Mouse (Mus musculus) limb, embryonic 15.5 days (tissue): Measurements from ENCODE around the gene Rel. TPM values are rescaled to one million over a fixed set of nuclear protein-coding genes. Genes with fewer than 3 reads are reported as not detected.
"Not testable (repeated sequence)": the region's sequence is repeated elsewhere in the genome, so short reads cannot be mapped to it uniquely, and the experiment has no call there.

Source experiments
- ATAC-seq: fragments of 200-750 bp; cut with Nextera tagmentation; 2 replicates; pipeline ENCODE4 v1.8.0; 2017; ENCODE audit warnings: low read depth, moderate TSS enrichment; ENCODE audit not compliant: insufficient number of reproducible peaks, low FRiP score, low TSS enrichment
- H3K27ac ChIP-seq: fragments of 300-500 bp; sonication (generic); 2 replicates; pipeline ENCODE4 v1.5.1; 2015; ENCODE audit warnings: moderate library complexity, mild to moderate bottlenecking, inconsistent platforms
- H3K27me3 ChIP-seq: fragments of 300-500 bp; sonication (generic); 2 replicates; pipeline ENCODE4 v1.6.1; 2015; ENCODE audit warnings: inconsistent platforms
- H3K36me3 ChIP-seq: fragments of 300-500 bp; sonication (generic); 2 replicates; pipeline ENCODE4 v1.6.1; 2015; ENCODE audit warnings: inconsistent platforms
- H3K4me1 ChIP-seq: fragments of 300-500 bp; sonication (generic); 2 replicates; pipeline ENCODE4 v1.6.1; 2015; ENCODE audit warnings: inconsistent platforms
- H3K4me2 ChIP-seq: fragments of 300-500 bp; sonication (generic); 2 replicates; pipeline ENCODE4 v1.6.1; 2015; ENCODE audit warnings: mild to moderate bottlenecking, inconsistent platforms
- H3K4me3 ChIP-seq: fragments of 300-500 bp; sonication (generic); 2 replicates; pipeline ENCODE4 v1.5.1; 2015; ENCODE audit warnings: mild to moderate bottlenecking, inconsistent platforms
- H3K9ac ChIP-seq: fragments of 300-500 bp; sonication (generic); 2 replicates; pipeline ENCODE4 v1.6.1; 2015; ENCODE audit warnings: inconsistent platforms
- H3K9me3 ChIP-seq: fragments of 300-500 bp; sonication (generic); 2 replicates; pipeline ENCODE4 v1.6.1; 2016; ENCODE audit warnings: inconsistent platforms
- WGBS: fragments of 180-500 bp; shearing (Covaris S2); methylation state at CpG from one replicate; pipeline ENCODE4 v1.1.7; 2015; 5-methylcytosine and 5-hydroxymethylcytosine counted together
- polyA plus RNA-seq: library from polyadenylated mRNA; unstranded; fragments of >200 nt; fragmentation: Nextera tagmentation; extraction: Ambion mirVana; gene quantifications from 2 replicates; pipeline ENCODE4 v1.2.1, GENCODE M21; 2015

Gene Rel
- polyA plus RNA-seq, 1 experiment from 2014 or later = 1.4 TPM

DNA sequence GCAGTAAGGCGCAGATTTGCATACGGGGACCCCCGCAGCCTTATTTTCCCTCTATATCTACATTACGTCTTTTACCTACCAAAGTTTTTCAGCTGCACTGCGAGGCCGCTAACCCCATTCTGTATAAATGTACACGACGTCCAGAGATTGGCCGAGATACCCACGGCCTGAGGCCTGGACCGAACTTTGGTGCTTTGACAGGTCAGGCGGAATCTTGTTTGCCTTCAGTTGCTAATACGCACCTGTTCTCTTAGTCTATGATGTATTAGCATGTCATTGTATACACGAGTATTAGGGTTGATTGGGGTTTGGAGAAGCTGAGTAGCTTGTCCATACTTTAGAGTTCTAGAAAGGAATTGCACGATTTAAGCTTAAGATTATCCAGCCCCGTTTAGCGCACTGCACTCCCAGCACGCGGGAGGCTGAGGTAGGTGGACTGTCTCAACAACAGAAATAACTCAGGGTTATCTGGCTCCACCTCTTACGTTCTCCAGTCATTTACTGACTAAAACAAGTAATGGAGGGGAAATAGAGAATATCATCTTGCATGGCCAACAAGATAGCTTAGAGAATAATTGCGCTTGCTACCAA is 832 bp upstream of the Rel start:
- Histone ChIP-seq H3K27me3 (no peaks in the 10 kb centered on the region), H3K4me3 (peak overlapping the region; percentile 65), H3K4me2 (peak overlapping the region; percentile 67), H3K27ac (peak overlapping the region; percentile 93), H3K4me1 (no peaks in the 10 kb centered on the region), H3K9ac (peak overlapping the region; percentile 63; the same call in 1 of the 2 replicates), H3K36me3 (no peaks in the 10 kb centered on the region), H3K9me3 (no peaks in the 10 kb centered on the region)
- no peak for ATAC-seq
- 7% methylated on average over 21 of the region's 21 CpGs for WGBS

- WGBS = under 1% methylated on average over 24 of the region's 24 CpGs
- Histone ChIP-seq H3K4me1 (no peaks in the 10 kb centered on the region), H3K9ac (peak overlapping the region; percentile 63), H3K36me3 (no peaks in the 10 kb centered on the region), H3K9me3 (no peaks in the 10 kb centered on the region), H3K27me3 (no peaks in the 10 kb centered on the region), H3K4me2 (peak overlapping the region; percentile 67), H3K27ac (peak overlapping the region; percentile 93), H3K4me3 (peak overlapping the region; percentile 65)
- ATAC-seq = no peak
Measured at GRCm38 (mm10) chr11:23770510-23770759, 335 bp downstream of the Rel start.

DNA sequence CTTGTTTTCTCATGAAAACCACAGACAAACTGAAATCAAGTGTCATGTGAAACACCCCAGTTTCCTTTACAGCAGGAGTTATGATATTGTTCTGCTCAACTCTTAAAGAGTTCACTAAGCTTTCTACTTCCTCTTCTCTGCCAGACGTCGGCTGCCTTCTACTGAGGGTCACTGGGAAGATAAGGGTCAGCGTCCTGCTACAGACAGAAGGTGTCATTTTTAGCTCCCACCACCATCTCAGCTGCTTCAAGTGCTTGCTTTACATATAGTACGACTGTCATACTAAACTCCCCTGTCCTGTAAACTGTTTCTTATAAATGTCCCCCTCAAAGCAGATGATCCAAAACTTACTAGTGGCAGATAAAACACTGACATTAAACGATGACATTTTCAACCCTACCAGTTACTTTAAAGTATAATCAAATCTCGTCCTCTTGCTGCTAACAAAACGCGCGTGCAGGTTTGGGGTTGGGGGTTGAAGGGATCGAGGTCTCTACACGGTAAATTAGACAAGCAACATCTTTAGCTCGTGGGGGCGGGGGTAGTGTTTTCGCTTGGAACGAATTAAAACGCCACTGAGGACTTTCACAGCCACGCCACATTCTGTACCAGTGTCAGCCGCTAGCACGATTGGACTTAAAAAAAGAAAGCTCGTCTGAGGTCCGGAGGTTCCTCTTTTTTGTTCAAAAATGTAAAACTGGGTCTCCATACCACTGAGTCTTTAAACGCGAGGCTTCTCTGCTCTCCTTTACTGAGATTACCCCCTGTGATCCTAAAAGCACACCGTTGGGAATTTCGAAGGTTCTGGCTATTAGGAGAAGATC is 872 bp downstream of the Rel start:
- no peaks in the 10 kb centered on the region for H3K27me3 ChIP-seq
- under 1% methylated on average over 25 of the region's 25 CpGs for WGBS
- no peak for ATAC-seq

DNA sequence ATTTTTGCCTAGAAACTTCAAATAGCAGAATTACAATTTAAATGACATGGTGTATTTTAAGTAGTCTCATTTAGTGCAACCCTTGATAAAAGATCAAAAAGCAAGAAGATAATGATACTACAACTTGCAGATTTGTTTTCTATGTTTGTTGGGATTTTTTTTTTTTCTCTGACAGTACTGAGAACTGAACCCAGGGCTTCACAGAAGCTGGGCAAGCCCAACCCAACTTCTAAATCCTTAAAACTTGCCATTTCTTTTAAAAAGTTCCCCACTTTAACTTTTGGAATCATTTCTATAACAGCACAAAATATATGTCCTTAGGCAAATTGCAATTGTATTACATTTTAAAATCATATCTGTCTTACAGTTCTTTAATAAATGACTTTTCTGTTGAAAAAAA is 1.7 kb downstream of the Rel start:
- H3K4me1 ChIP-seq = no peaks in the 10 kb centered on the region
- H3K9ac ChIP-seq = no peak overlapping the region
- no peaks in the 10 kb centered on the region for H3K27me3 ChIP-seq
- H3K4me2 ChIP-seq = no peak overlapping the region
- no peak for ATAC-seq
- no peaks in the 10 kb centered on the region for H3K9me3 ChIP-seq
- H3K4me3 ChIP-seq = no peak overlapping the region
- H3K36me3 ChIP-seq = no peaks in the 10 kb centered on the region
- H3K27ac ChIP-seq = no peak overlapping the region

More for the DNA sequence above, 872 bp downstream of the Rel start:
- Histone ChIP-seq H3K4me3 (peak overlapping the region; percentile 65), H3K4me2 (peak overlapping the region; percentile 67), H3K9ac (peak overlapping the region; percentile 63; the same call in 1 of the 2 replicates), H3K4me1 (no peaks in the 10 kb centered on the region), H3K27ac (peak overlapping the region; percentile 93), H3K9me3 (no peaks in the 10 kb centered on the region), H3K36me3 (no peaks in the 10 kb centered on the region)

DNA sequence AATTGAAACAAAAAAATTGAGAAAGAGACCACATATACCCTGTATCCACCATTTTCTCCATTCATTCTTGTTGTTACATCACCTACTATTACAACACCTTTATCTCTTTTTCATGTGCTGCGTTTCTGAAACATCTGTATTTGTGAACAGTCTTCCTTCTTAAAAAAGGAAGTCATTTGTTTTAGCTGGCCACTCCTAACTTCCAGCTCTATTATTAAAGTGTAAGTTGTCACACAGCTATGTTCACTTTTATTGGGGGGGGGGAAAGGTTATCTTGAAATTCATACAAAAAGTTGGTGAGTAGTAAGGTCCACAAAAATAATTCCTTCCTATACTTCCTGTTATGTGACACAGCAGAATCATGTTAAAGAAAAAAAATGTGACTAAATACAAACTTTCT is 2.8 kb downstream of the Rel start:
- 70% methylated on average over 1 of the region's 1 CpGs for WGBS
- Histone ChIP-seq H3K27ac (no peak overlapping the region), H3K36me3 (no peaks in the 10 kb centered on the region), H3K4me1 (no peaks in the 10 kb centered on the region), H3K4me3 (no peak overlapping the region), H3K4me2 (no peak overlapping the region), H3K9me3 (no peaks in the 10 kb centered on the region), H3K27me3 (no peaks in the 10 kb centered on the region), H3K9ac (no peak overlapping the region)
- ATAC-seq = no peak

- not testable (repeated sequence) for H3K4me1 ChIP-seq, H3K9ac ChIP-seq, H3K4me2 ChIP-seq, H3K27me3 ChIP-seq, ATAC-seq, H3K4me3 ChIP-seq, H3K9me3 ChIP-seq, H3K27ac ChIP-seq, H3K36me3 ChIP-seq
- 81% methylated on average over 5 of the region's 5 CpGs for WGBS
Measured at GRCm38 (mm10) chr11:23767369-23767768, 3.4 kb downstream of the Rel start.

DNA sequence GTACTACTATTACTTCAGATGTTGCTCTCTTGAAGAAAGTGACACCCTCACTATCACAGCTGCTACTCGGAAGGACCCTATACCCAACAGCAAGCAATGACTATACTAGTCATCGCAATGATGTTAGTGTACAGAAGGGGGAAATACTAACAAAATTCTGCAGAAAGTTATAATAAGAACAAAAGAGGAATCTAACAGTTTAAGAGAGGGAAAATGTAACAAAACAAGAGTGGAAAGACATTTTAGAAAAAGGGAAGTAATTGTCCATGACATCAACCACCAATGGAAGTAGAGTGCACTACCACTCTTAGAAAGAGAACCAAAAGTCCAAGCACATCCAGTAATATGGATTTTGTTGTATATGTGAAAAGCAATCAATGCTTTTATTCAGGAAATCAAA is 8.1 kb downstream of the Rel start:
- Histone ChIP-seq H3K9me3 (no peaks in the 10 kb centered on the region), H3K27me3 (no peaks in the 10 kb centered on the region), H3K4me3 (no peak overlapping the region), H3K36me3 (no peaks in the 10 kb centered on the region), H3K4me2 (no peak overlapping the region), H3K9ac (no peak overlapping the region), H3K4me1 (no peaks in the 10 kb centered on the region), H3K27ac (no peak overlapping the region)
- WGBS = 89% methylated on average over 2 of the region's 2 CpGs
- ATAC-seq = no peak

GRCm38 (mm10) chr11:23758218-23758617 is 12.6 kb downstream of the Rel start:
- Histone ChIP-seq H3K9ac (no peak overlapping the region), H3K4me3 (no peak overlapping the region), H3K9me3 (no peaks in the 10 kb centered on the region), H3K27me3 (no peaks in the 10 kb centered on the region), H3K27ac (no peak overlapping the region), H3K4me2 (no peak overlapping the region), H3K36me3 (no peaks in the 10 kb centered on the region), H3K4me1 (no peaks in the 10 kb centered on the region)
- WGBS = 77% methylated on average over 2 of the region's 2 CpGs
- no peak for ATAC-seq

DNA sequence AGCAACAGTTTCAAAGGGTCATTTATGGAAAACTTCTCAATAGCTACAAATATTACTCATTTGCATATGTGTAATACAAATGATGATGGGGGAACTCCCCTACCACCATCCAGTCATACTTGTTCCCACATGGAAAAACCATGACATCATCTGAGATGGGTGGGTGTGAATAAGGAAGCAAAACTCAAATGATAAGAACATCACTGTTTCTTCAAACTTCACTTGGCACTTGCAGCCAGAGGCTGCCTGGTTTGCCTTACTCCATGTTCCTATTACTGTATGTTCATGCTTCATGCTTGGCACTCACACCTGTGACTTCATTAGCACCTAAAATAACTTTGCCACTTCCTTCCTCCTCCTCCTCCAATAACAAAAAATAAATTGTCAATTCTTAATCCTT is 16.4 kb downstream of the Rel start:
- no peak for ATAC-seq
- H3K36me3 ChIP-seq = no peaks in the 10 kb centered on the region
- H3K4me2 ChIP-seq = no peak overlapping the region
- no peaks in the 10 kb centered on the region for H3K27me3 ChIP-seq
- H3K4me1 ChIP-seq = no peaks in the 10 kb centered on the region
- H3K4me3 ChIP-seq = no peak overlapping the region
- no peaks in the 10 kb centered on the region for H3K9me3 ChIP-seq
- H3K27ac ChIP-seq = no peak overlapping the region
- H3K9ac ChIP-seq = no peak overlapping the region

DNA sequence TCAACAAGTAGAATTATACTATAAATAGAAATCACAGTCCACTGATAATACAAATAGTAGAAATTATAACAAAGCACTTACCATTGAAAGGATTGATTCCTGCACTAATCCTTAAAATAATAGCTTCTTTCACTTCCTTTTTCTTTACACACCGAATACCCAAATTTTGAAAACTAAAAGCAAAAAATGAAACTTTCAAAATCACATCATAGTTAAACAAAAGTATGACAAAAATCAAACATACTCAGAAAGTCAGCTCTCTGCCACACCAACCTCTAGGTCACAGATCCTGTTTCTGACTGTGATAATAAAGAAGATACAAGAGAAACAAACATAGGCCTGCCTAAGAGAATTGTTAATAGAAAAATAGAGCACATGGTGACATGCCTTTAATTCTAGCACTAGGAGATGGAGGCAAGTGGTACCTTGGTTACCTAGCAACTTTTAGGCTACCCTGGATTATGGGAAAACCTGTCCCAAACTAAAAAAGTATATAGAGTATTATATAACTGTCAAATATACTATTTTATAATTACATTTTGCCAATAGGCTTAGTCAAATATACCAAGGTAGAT is 17.5 kb downstream of the Rel start:
- no peak overlapping the region for H3K27ac ChIP-seq
- WGBS = 98% methylated on average over 1 of the region's 1 CpGs
- ATAC-seq = no peak

GRCm38 (mm10) chr11:23746102-23746501 is 24.7 kb downstream of the Rel start:
- Histone ChIP-seq H3K9me3 (no peaks in the 10 kb centered on the region), H3K27ac (no peak overlapping the region), H3K4me2 (no peak overlapping the region), H3K36me3 (peaks cover 7% of the 10 kb centered on the region; the same call in 1 of the 2 replicates), H3K27me3 (no peaks in the 10 kb centered on the region), H3K4me1 (no peaks in the 10 kb centered on the region), H3K9ac (no peak overlapping the region), H3K4me3 (no peak overlapping the region)
- no peak for ATAC-seq
- 47% methylated on average over 4 of the region's 4 CpGs for WGBS

More for the DNA sequence above, 17.5 kb downstream of the Rel start:
- H3K4me1 ChIP-seq = no peaks in the 10 kb centered on the region
- H3K4me2 ChIP-seq = no peak overlapping the region
- no peak overlapping the region for H3K4me3 ChIP-seq
- no peak overlapping the region for H3K9ac ChIP-seq
- H3K36me3 ChIP-seq = no peaks in the 10 kb centered on the region
- no peaks in the 10 kb centered on the region for H3K27me3 ChIP-seq
- H3K9me3 ChIP-seq = no peaks in the 10 kb centered on the region

- 73% methylated on average over 3 of the region's 3 CpGs for WGBS
- Histone ChIP-seq H3K4me2 (no peak overlapping the region), H3K9ac (no peak overlapping the region)
Measured at GRCm38 (mm10) chr11:23744352-23744751, 26.4 kb downstream of the Rel start.

More at GRCm38 (mm10) chr11:23744352-23744751, 26.4 kb downstream of the Rel start:
- Histone ChIP-seq H3K36me3 (peaks cover 7% of the 10 kb centered on the region; the same call in 1 of the 2 replicates), H3K4me1 (no peaks in the 10 kb centered on the region), H3K27ac (no peak overlapping the region), H3K27me3 (no peaks in the 10 kb centered on the region), H3K9me3 (no peaks in the 10 kb centered on the region), H3K4me3 (no peak overlapping the region)
- no peak for ATAC-seq
